Mouse (Mus musculus) cerebellum, postnatal 36 days (tissue): Measurements from ENCODE around the gene Sema5b.
A peak's percentile ranks its signal among the peaks of the same experiment; 100 is the strongest.

ENCODE experiments used
- DNase-seq, 2 experiments: peaks; one replicate each; pipeline ENCODE4 v3.0.0; 2021 to 2022; ENCODE audit warnings: mixed read lengths in 2 of 2

Sema5b gene

GRCm38 (mm10) chr16:35541117-35541641 lies at the start of gene Sema5b:
Gene Sema5b (plus strand): TSS chr16:35541145.
- peak; percentile 43 to 46 for DNase-seq

- no peak for DNase-seq
These were observed 40.6 kb upstream of the Sema5b start for GRCm38 (mm10) chr16:35500342-35500741.

GRCm38 (mm10) chr16:35501106-35501760 lies 39.7 kb upstream of the Sema5b start:
- no peak for DNase-seq

- no peak for DNase-seq
These were observed 38.5 kb upstream of the Sema5b start for GRCm38 (mm10) chr16:35502456-35502855.

- no peak for DNase-seq
These were observed 36.7 kb upstream of the Sema5b start for GRCm38 (mm10) chr16:35504266-35504665.

- DNase-seq, result no peak
These were observed 35.2 kb upstream of the Sema5b start for GRCm38 (mm10) chr16:35505786-35506185.

GRCm38 (mm10) chr16:35508581-35508980 lies 32.4 kb upstream of the Sema5b start:
- DNase-seq, result no peak

DNA sequence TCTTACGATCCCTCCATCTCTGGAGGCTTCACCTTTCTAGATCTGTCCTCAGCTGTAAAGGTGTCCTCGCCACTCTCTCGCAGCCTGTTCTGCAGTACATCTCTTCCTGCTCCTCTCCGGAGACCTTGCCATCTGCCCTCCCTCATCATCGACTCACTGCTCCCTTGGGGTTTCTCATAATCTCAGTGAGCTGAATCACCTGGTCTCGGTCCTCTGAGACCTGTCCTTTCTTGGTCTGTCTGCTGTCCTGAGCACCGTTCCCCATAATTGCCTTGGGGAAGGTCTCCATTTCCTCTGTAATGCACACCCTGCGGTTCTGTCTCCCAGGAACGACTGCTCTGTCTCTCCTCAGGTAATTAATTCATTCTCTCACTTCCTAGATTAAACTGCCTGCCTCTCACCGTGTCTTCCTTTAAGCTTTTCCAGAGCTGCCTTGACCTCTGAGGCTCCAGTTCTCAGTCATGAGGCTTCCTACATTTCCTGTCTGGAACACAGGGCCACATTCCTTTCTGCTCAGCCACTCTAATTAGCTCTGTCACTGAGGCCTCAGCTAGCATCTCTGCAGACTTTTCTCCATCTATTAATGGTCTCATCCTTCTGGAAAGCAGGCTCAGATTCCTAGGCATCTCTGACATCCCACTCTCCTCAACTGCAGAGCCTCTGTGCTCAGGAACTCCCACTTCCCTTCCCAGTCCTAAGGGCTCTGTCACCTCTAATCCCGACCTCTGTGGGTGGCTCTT lies 31.4 kb upstream of the Sema5b start:
- no peak for DNase-seq

GRCm38 (mm10) chr16:35515977-35516612 lies 24.9 kb upstream of the Sema5b start:
- no peak for DNase-seq

- no peak for DNase-seq
These were observed 22.7 kb upstream of the Sema5b start for GRCm38 (mm10) chr16:35517976-35518951.

- no peak for DNase-seq
These were observed 21.7 kb upstream of the Sema5b start for GRCm38 (mm10) chr16:35519245-35519644.

DNA sequence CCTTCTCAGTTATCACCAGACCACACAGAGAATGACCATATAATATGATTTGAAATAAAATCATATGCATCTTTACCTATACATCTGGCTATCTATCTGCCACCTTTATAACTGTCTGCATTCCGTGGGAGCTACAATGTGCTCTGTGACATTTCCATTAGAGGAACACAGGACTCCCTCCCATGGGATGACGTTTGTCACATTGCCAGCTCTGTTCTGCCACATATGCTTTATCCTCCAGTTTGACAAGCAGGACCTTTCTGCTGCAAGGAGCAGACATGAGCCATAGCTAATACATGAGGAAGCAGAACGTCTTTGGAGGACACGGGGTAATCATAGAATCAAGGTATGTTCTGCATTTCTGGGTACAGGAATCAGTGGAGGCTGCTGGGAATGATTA lies 16.7 kb upstream of the Sema5b start:
- DNase-seq, result no peak

DNA sequence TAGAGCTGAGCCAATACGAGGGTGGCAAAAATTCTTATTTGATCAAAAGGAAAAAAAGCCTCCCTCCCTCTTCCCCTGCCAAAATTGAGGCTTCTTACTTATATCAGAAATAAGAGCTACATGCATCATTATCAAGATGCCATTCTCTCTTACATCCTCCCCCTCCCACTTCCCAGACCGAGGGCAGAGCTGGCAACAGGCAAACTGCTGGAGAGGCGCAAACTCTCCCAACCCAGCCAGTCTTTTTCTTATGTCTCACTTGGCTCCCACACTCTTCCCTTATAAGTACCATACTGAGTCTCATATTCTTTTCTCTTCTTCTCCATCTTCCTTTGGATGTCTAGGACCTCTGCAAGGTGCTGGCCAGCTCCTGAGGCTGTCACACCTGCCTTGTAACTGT lies 6.3 kb upstream of the Sema5b start:
- DNase-seq, result no peak

DNA sequence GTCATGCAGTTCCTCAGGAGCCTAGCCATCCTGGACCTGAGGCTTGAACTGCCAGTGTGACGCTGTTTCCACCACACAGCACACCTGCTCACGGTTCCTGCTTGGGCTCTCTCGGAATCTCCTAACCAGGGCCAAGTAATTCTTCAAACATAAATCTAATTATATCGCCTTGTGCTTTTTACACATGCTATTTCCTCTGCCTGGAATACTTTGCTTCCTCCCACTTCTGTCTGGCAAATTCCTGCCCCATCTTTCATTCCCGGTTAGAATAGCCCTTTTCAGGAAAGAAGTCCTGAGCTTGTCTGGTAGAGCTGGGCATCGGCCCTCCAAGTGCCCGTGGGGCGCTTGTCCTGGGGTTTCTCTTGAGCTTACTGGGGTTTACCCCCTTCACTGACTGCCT lies 3.3 kb upstream of the Sema5b start:
- DNase-seq, result no peak

DNA sequence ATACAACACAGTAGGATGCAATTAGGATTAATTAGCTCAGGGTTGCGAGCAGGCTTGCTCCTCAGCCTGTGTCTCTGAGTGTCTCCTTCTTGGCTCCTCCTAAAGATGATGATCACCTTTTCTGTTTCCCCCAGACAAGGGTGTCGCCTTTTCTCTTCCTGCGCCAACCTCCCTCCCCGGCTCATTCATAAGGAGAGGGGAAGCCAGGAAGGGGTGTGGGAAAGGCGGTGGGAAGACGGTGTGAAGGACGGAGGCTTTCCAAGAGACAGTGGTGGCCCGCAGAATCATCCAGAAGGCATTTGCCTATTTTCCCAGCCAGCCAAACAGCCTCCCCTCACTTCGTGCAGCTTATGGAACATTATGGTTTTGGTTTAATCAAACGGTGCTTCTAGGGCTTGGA lies 1.9 kb upstream of the Sema5b start:
- DNase-seq, result no peak

- DNase-seq, result peak; percentile 29 to 56
These were observed 420 bp upstream of the Sema5b start for GRCm38 (mm10) chr16:35540333-35541116.

GRCm38 (mm10) chr16:35541661-35542420 lies 896 bp downstream of the Sema5b start:
- peak; percentile 28 to 37 for DNase-seq

- DNase-seq, result no peak
These were observed 1.5 kb downstream of the Sema5b start for GRCm38 (mm10) chr16:35542421-35542780.

GRCm38 (mm10) chr16:35545723-35546122 lies 4.8 kb downstream of the Sema5b start:
- DNase-seq, result no peak

GRCm38 (mm10) chr16:35547966-35548365 lies 7.0 kb downstream of the Sema5b start:
- no peak for DNase-seq

DNA sequence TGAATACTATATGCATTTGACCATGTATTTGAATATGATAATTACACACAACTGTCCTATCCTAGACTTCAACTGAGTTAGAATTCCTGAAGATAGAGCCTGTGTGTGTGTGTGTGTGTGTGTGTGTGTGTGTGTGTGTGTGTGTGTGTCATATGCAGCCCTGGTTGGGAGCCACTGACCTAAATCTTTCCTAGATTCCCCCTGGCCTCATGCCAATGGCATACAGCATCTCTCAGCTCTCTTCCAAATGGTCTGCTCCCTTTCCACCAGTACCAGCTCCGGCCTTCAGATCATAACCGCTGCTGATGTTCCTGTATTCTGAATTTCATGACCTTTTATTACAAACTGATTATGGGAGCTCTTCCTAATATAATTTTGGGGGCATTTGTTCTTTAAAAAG lies 8.4 kb downstream of the Sema5b start:
- DNase-seq, result peak; percentile 54 to 62
